Mouse (Mus musculus): ENCODE measurements around the gene Xpnpep1. TPM values are rescaled to one million over a fixed set of nuclear protein-coding genes. Genes with fewer than 3 reads are reported as not detected.

Xpnpep1 gene
- total and polyA plus RNA-seq, 3 experiments = 47.4 to 82.0 (median 73.7) TPM

DNA sequence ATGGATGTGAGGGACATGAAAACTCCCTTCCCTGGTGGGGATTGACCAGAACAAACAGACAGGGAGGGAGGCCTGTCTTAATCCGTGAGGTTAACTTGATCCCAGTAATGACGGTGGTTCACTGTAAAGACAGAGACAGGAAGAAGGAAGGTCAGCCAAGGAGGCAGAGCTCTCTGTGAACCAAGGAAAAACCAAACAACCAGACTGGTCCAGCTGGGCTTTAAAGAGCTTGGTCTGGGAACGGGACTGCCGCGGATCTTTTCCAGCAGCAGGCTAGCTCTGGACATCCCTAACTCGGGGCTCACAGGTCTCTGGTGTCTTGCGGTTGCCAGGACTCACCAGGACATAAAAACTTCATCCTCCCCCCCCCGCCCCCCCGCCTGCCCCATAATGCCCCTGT is 26.5 kb upstream of the Xpnpep1 start:
- DNase-seq = no peak

GRCm38 (mm10) chr19:53064972-53065361 is 25.0 kb upstream of the Xpnpep1 start:
- no peak for DNase-seq

DNA sequence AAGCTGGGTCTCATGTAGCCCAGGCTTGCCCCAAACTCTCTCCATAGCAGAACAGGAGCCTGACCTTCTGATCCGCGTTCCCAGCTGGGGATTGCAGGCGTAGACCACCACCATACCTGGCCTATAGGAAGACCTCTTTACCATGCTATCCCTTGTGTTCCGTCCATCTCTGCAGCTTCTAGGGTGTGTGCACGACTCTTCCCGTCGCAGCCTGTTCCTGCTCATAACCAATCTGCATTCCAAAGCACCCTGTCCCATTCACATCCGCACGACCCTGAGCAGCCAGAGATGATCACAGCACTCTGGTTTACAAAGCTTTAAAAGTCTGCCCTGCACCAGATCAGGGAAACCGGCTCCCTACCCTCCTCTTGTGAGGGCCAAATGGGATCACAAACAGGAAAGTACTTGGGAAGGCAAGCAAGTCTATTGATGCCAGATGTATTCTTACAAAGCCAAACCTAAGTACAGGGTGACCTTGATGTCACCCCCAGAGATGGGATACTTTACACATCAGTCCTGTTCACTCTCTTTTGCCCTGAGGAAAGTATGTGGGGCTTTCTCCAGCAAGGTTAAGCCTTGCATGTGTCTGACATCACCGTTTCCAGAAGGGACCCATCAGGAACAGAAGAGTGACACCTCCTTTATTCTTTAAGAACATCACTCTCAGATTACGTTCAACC is 24.4 kb upstream of the Xpnpep1 start:
- no peak for DNase-seq

DNA sequence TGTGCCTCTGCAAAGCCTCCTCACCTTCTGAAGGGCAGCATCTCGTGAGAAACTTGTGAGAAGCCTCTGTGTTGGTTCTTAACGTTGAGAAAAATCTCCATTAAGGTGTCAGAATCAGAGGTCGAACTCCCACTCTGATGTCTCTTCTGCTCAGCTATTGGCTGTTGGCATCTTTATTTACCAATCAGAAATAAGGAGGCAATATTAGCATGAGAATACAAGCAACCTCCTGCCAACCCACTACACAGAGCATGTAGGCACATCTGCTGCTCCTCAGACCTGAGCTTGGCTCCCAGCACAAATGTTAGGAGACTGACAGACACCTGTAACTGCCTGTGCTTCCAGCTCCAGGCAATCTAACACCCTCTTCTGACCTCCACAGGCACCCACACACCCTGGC is 22.0 kb upstream of the Xpnpep1 start:
- no peak for DNase-seq

GRCm38 (mm10) chr19:53059344-53060111 is 19.5 kb upstream of the Xpnpep1 start:
- no peak for DNase-seq

DNA sequence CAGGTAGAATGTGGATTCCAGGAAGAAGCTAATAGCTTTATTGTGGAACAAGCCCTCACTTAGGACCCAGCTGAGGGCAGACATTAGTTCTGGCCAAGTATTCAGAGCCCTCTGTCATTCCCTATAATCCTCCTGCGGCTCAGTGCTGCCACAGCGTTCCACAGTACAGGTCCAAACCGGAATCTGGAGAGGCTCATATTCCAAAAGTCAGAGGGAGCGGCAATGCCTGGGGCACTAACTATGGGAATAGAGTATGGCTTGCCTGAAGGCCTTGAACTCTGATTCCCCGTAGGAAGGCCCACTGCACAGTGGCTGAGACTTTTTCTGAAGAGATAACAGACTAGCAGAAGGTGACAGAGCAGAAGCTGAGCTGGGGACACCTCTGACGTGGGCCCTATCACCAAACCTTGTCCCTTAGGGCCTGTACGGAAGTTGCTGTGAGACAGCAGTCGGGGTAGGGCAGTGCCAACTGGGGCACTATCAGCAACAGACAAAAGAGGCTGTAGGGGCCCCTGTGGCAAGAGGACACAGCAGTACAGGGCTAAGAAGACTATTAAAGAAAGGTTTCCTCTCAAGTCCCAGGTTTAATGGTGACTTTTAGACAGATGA is 18.8 kb upstream of the Xpnpep1 start:
- no peak for DNase-seq

DNA sequence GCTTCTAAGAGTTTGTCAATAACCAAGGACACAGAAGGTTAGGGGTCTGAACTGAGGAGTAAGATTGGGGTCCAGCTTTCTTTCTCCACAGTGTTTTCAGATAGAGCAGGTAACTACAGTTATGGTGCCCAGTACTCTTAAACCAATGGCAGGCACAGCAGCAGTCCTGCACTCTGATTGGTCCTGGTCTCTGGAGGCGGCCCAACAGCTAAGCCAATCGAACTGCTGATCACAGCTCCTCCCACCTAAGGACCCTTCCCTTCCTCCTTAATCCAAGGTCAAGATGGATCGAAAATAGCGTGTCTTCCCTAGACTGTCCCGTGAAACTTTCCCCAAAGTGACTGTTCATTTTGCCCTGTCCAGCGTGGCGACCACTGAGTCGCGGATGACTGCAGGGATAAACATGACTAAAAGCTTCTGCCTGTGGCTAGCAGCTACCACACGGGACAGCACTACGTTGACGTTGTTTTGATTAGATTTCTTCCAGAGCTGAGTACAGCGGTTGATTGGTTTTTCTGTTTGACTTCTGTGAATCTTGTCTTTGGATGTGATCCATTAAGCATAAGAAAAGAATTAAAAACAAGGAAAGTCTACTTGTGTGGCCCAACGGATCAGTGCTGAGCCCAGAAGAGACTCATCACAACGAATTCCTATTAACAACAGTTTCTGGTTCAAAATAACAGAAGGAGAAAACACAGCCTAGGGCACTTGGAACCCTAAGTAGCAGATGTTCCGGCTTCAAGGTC is 18.1 kb upstream of the Xpnpep1 start:
- DNase-seq = no peak

GRCm38 (mm10) chr19:53053355-53053754 is 13.3 kb upstream of the Xpnpep1 start:
- DNase-seq = no peak

- DNase-seq = peak; percentile 36
Measured at GRCm38 (mm10) chr19:53052031-53052670, 12.1 kb upstream of the Xpnpep1 start.

GRCm38 (mm10) chr19:53051288-53051985 is 11.4 kb upstream of the Xpnpep1 start:
- no peak for DNase-seq

- no peak for DNase-seq
Measured at GRCm38 (mm10) chr19:53050100-53050499, 10.1 kb upstream of the Xpnpep1 start.

DNA sequence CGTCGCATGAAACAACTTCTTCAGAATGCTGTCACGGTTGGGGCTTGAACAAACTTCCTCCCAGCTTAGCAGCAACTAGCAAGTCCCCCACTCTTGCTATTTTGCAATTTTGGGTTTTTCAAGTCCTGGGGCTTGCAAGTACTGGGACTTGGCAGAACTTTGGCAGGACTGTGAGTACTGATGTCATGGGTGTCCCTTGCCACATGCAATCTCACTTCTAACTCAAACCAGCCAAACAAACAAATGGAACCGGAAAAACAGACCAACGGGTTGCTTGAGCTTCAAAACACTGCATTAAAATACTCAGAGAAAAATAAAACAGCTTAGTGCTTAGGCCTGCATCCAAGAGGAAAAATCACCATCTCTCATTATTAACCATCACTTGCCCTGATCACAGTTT is 7.2 kb upstream of the Xpnpep1 start:
- no peak for DNase-seq

GRCm38 (mm10) chr19:53043423-53044125 is 3.6 kb upstream of the Xpnpep1 start:
- DNase-seq = no peak

DNA sequence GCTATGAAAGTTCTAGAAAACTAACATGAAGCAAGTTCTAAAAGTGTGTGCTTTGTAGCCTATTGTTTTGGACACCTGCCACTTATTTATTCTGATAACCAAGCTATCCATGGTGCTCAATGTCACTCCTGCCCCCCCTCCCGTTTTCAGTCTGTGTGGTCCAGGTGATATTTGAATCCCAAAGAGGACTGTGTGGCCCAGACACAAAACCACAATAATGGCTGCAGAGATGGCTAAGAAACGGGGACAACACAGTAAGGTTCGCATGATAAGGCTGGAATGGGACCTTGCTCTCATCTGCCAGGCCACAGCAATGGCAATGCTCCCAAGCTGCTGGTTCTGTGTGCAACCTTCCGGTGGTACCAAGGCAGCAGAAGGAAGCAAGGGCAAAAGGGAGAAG is 1.6 kb upstream of the Xpnpep1 start:
- no peak for DNase-seq

DNA sequence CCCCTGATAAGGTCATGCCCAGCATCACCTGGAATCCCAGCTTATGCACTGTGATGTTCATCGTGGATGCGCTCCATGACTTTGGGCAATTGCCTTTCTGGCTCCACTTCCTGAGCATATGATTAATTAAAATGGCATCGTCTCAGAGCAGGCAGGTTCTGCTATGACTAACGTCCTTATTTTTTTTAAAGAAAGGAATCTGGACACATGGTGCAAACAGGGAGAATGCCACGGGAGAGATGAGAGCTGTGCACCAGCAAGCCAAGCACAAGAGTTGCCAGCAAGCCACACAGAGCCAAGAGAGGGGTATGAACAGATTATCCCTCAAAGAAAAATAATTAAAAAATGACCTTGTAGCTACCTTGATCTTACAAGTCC is 1.1 kb upstream of the Xpnpep1 start:
- no peak for DNase-seq

DNA sequence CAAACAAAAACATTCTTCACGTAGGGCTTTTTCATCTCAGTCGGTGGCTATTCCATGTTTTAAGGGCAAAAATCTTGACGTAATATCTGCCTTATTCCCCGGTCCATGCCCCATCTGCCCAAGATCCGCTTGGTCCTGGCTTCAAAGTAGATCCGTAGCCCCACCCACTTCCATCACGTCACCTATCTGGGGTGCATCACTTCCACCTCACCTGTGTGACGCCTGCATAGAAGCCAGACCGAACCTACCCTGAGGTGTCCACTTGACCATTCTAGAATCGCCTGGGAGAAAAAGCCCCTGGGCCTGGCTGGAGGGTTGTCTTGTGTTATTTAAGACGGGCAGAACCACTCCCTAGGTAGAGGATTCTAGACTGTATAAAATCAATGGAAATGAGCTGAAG is 924 bp downstream of the Xpnpep1 start:
- no peak for DNase-seq

- DNase-seq = peak; percentile 100
Measured at GRCm38 (mm10) chr19:53038435-53038938, 1.5 kb downstream of the Xpnpep1 start.

- DNase-seq = no peak
Measured at GRCm38 (mm10) chr19:53037925-53038419, 2.0 kb downstream of the Xpnpep1 start.

DNA sequence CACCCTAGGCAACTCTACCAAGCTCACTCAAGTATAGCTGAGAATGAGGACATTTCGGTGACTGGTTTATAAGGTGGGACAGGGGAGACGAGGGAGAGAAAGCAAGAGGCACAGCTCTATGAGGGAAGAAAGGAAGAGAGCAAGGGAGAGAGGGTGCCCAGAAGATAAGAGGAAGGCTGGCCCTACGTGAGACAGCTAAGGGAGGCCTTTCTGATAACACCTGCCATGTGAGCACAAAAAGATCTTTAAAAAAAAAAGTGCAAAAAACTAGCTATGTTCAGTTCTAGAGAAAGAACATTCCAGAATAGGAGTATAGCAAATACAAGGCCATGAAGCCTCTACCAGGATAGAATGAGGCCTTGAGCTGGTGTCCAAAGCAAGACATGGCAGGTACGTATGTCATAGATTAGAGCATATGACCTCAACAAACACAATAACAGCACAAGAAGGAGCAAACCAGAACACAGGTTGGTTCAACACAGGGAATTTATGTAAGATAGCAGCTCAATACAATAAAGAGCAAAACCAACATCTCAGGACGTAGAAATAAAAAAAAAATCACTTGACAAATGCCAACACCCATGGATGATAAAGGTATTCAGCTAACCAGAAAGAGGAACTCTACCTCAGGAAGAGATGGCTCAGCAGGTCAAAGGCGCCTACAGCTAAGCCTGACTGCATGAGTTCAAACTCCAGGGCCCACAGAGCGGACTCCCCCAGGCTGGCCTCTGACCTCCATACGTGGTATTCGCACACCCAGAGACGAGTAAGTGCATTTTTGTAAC is 6.7 kb downstream of the Xpnpep1 start:
- DNase-seq = no peak

GRCm38 (mm10) chr19:53032647-53033046 is 7.4 kb downstream of the Xpnpep1 start:
- DNase-seq = no peak
